Mouse (Mus musculus): Measurements from ENCODE around the gene Exosc1.

- TF ChIP-seq POLR2A (IDR thresholded peaks at IDR 0.05; ENCODE audit: control insufficient read depth, low read depth, low read length) (no peak), CTCF (IDR thresholded peaks at IDR 0.05; ENCODE audit: control insufficient read depth, insufficient read depth, insufficient replicate concordance, low read depth, low read length) (no peak)
Measured at GRCm38 (mm10) chr19:41910396-41910795, 22.8 kb downstream of the Exosc1 start.
